ENCODE assay signal across 8 mouse cellular contexts in genomic region chr17:73067423-73067822, GRCm38 (mm10). TPM values are rescaled to one million over a fixed set of nuclear protein-coding genes. Genes with fewer than 3 reads are reported as not detected.
A peak's percentile ranks its signal among the peaks of the same experiment; 100 is the strongest.
DNase-seq lines count a peak whose midpoint lies in the region; ATAC-seq lines count a peak whose summit lies in the region.

No protein-coding gene starts in this region.

- 0 out of 2 replicates have a peak overlapping the region, but pooled peaks have one; percentile 18 for H3K4me3 ChIP-seq in heart, embryonic 10.5 days

- H3K36me3 ChIP-seq in heart, embryonic 10.5 days, result no peaks in the 10 kb centered on the region

- ATAC-seq in megakaryocyte-erythroid progenitor cell, adult 5-6 weeks (replicated peaks; ENCODE audit: low FRiP score, low TSS enrichment, poor library complexity, severe bottlenecking), result no peak

- H3K4me1 ChIP-seq in heart, embryonic 10.5 days, result peaks cover 65% of the 10 kb centered on the region

- 15% methylated on average over 11 of the region's 11 CpGs for WGBS in heart, embryonic 10.5 days

- no peaks in the 10 kb centered on the region for H3K27me3 ChIP-seq in heart, embryonic 10.5 days (ENCODE audit: insufficient read depth, poor library complexity, severe bottlenecking)

- peak overlapping the region; percentile 86 for H3K27ac ChIP-seq in heart, embryonic 10.5 days

- peak; percentile 34 for DNase-seq in layer of hippocampus, adult 9-11 months
- DNase-seq in layer of hippocampus, adult 9-10 months (ENCODE audit: low spot score), result no peak
- DNase-seq in adrenal gland, adult 8-10 months, result peak; percentile 68
- peak; percentile 87 for DNase-seq in heart, embryonic 10.5 days (ENCODE audit: low spot score)
- DNase-seq in kidney, adult 18-20 months, result peak; percentile 27
- peak; percentile 52 for DNase-seq in lung, postnatal 14 days
- DNase-seq in frontal cortex, postnatal 25 days (ENCODE audit: low spot score in 2 of 2), result no peak

- H3K9me3 ChIP-seq in heart, embryonic 10.5 days, result no peaks in the 10 kb centered on the region

RNA-seq across cellular contexts. Expression of gene Lclat1, which starts 40.4 kb away (rescaled TPM):
- 10 to 100 TPM; 40.9 to 45.9 (median 42.3) TPM for total RNA-seq in adrenal gland, adult 8-10 months (2022)
- 24.4 and 37.9 TPM in 2 replicates for polyA plus RNA-seq in heart, embryonic 10.5 days (2016; fragmentation: Nextera tagmentation; extraction: Ambion mirVana)
- total RNA-seq in megakaryocyte-erythroid progenitor cell, adult 5-6 weeks (2014; fragmentation: Nextera tagmentation), result 6.8 and 8.7 TPM in 2 replicates
- total RNA-seq in megakaryocyte-erythroid progenitor cell, adult 5-6 weeks (2017), result 7.5 and 16.8 TPM in 2 replicates

Comparison
In these comparisons a context has a peak if more than half of its experiments do, and no peak if none do; other contexts are left out.
1. DNase-seq: peak in layer of hippocampus, adult 9-11 months (single experiment), adrenal gland, adult 8-10 months (single experiment), heart, embryonic 10.5 days (single experiment), kidney, adult 18-20 months (single experiment) and lung, postnatal 14 days (single experiment); none in layer of hippocampus, adult 9-10 months (single experiment) and frontal cortex, postnatal 25 days (0 of 2).